Mouse (Mus musculus) liver, embryonic 13.5 days (tissue): Measurements from ENCODE around the gene Fzr1. TPM values are rescaled to one million over a fixed set of nuclear protein-coding genes. Genes with fewer than 3 reads are reported as not detected.

Experiments used
- ATAC-seq: fragments of 200-750 bp; cut with Nextera tagmentation; 2 replicates; pipeline ENCODE4 v1.8.0; 2017; ENCODE audit warnings: low read depth, mild to moderate bottlenecking, moderate number of reproducible peaks, moderate library complexity
- DNase-seq: peaks from one replicate; pipeline ENCODE4 v3.0.0; 2022
- H3K27ac ChIP-seq: fragments of 300-500 bp; sonication (generic); 2 replicates; pipeline ENCODE4 v1.5.1; 2015; ENCODE audit warnings: moderate library complexity, mild to moderate bottlenecking, inconsistent platforms
- H3K27me3 ChIP-seq: fragments of 300-500 bp; sonication (generic); 2 replicates; pipeline ENCODE4 v1.6.1; 2015; ENCODE audit warnings: mild to moderate bottlenecking, inconsistent platforms
- H3K36me3 ChIP-seq: fragments of 300-500 bp; sonication (generic); 2 replicates; pipeline ENCODE4 v1.6.1; 2015; ENCODE audit warnings: mild to moderate bottlenecking, inconsistent platforms
- H3K4me1 ChIP-seq: fragments of 300-500 bp; sonication (generic); replicated peaks from 2 replicates; pipeline ENCODE4 v1.6.1; 2015; ENCODE audit warnings: inconsistent platforms
- H3K4me2 ChIP-seq: fragments of 300-500 bp; sonication (generic); 2 replicates; pipeline ENCODE4 v1.6.1; 2015; ENCODE audit warnings: inconsistent platforms, mild to moderate bottlenecking, moderate library complexity
- H3K4me3 ChIP-seq: fragments of 300-500 bp; sonication (generic); replicated peaks from 2 replicates; pipeline ENCODE4 v1.5.1; 2015; ENCODE audit warnings: mild to moderate bottlenecking, inconsistent platforms
- H3K9ac ChIP-seq: fragments of 300-500 bp; sonication (generic); 2 replicates; pipeline ENCODE4 v1.6.1; 2015; ENCODE audit warnings: mild to moderate bottlenecking, inconsistent platforms
- H3K9me3 ChIP-seq: fragments of 300-500 bp; sonication (generic); replicated peaks from 2 replicates; pipeline ENCODE4 v1.6.1; 2016; ENCODE audit warnings: inconsistent platforms
- WGBS: fragments of 180-500 bp; shearing (Covaris S2); methylation state at CpG from one replicate; pipeline ENCODE4 v1.1.7; 2015; ENCODE audit not compliant: insufficient replicate concordance; 5-methylcytosine and 5-hydroxymethylcytosine counted together
- polyA plus RNA-seq: library from polyadenylated mRNA; unstranded; fragments of >200 nt; fragmentation: Nextera tagmentation; extraction: Ambion mirVana; gene quantifications from 2 replicates; pipeline ENCODE4 v1.2.1, GENCODE M21; 2015

Fzr1 gene
- polyA plus RNA-seq, 1 experiment from 2014 or later, result 94.1 TPM

- Histone ChIP-seq H3K36me3 (no peaks in the 10 kb centered on the region), H3K4me3 (no peak overlapping the region), H3K27ac (no peak overlapping the region), H3K9me3 (no peaks in the 10 kb centered on the region), H3K27me3 (peaks cover 70% of the 10 kb centered on the region), H3K4me2 (no peak overlapping the region), H3K4me1 (peaks cover 59% of the 10 kb centered on the region), H3K9ac (no peak overlapping the region)
- WGBS, result 58% methylated on average over 5 of the region's 5 CpGs
- DNase-seq (no peak), ATAC-seq (no peak)
Observed at GRCm38 (mm10) chr10:81421797-81422100, 43.4 kb upstream of the Fzr1 start.

- H3K9me3 ChIP-seq, result no peaks in the 10 kb centered on the region
- no peak for ATAC-seq
- H3K36me3 ChIP-seq, result no peaks in the 10 kb centered on the region
- H3K9ac ChIP-seq, result no peak overlapping the region
- DNase-seq, result no peak
- H3K27ac ChIP-seq, result no peak overlapping the region
- H3K4me2 ChIP-seq, result no peak overlapping the region
- WGBS, result 57% methylated on average over 4 of the region's 4 CpGs
- H3K27me3 ChIP-seq, result peaks cover 67% of the 10 kb centered on the region
- no peak overlapping the region for H3K4me3 ChIP-seq
- peaks cover 59% of the 10 kb centered on the region for H3K4me1 ChIP-seq
Observed at GRCm38 (mm10) chr10:81421041-81421796, 42.9 kb upstream of the Fzr1 start.

GRCm38 (mm10) chr10:81420191-81420767 is 42.0 kb upstream of the Fzr1 start:
- H3K9ac ChIP-seq, result no peak overlapping the region
- H3K27me3 ChIP-seq, result peaks cover 58% of the 10 kb centered on the region
- no peaks in the 10 kb centered on the region for H3K36me3 ChIP-seq
- no peak overlapping the region for H3K27ac ChIP-seq
- ATAC-seq (no peak), DNase-seq (no peak)
- no peaks in the 10 kb centered on the region for H3K9me3 ChIP-seq
- no peak overlapping the region for H3K4me2 ChIP-seq
- 81% methylated on average over 40 of the region's 40 CpGs for WGBS
- no peak overlapping the region for H3K4me3 ChIP-seq
- H3K4me1 ChIP-seq, result peaks cover 59% of the 10 kb centered on the region

GRCm38 (mm10) chr10:81419111-81419928 is 41.0 kb upstream of the Fzr1 start:
- Histone ChIP-seq H3K4me3 (no peak overlapping the region), H3K4me1 (peaks cover 58% of the 10 kb centered on the region), H3K9me3 (no peaks in the 10 kb centered on the region), H3K9ac (no peak overlapping the region), H3K4me2 (no peak overlapping the region), H3K36me3 (no peaks in the 10 kb centered on the region), H3K27me3 (peaks cover 48% of the 10 kb centered on the region), H3K27ac (no peak overlapping the region)
- no peak for ATAC-seq
- DNase-seq, result no peak
- WGBS, result 77% methylated on average over 10 of the region's 10 CpGs

- H3K9me3 ChIP-seq, result no peaks in the 10 kb centered on the region
- DNase-seq, result no peak
- H3K27me3 ChIP-seq, result peaks cover 40% of the 10 kb centered on the region
- ATAC-seq, result no peak
- WGBS, result 45% methylated on average over 11 of the region's 11 CpGs
- peaks cover 65% of the 10 kb centered on the region for H3K4me1 ChIP-seq
- H3K27ac ChIP-seq, result no peak overlapping the region
- no peak overlapping the region for H3K4me2 ChIP-seq
- no peak overlapping the region for H3K9ac ChIP-seq
- H3K4me3 ChIP-seq, result no peak overlapping the region
- H3K36me3 ChIP-seq, result no peaks in the 10 kb centered on the region
Observed at GRCm38 (mm10) chr10:81418216-81419070, 40.1 kb upstream of the Fzr1 start.

GRCm38 (mm10) chr10:81417227-81418215 is 39.2 kb upstream of the Fzr1 start:
- peak overlapping the region; percentile 41 for H3K4me3 ChIP-seq
- peaks cover 33% of the 10 kb centered on the region; the same call in 1 of the 2 replicates for H3K27me3 ChIP-seq
- DNase-seq (no peak), ATAC-seq (no peak)
- peak overlapping the region; percentile 64 for H3K4me2 ChIP-seq
- peaks cover 74% of the 10 kb centered on the region for H3K4me1 ChIP-seq
- H3K9me3 ChIP-seq, result no peaks in the 10 kb centered on the region
- H3K9ac ChIP-seq, result peak overlapping the region; percentile 49
- whole genome bisulfite sequencing, result 42% methylated on average over 12 of the region's 12 CpGs
- H3K36me3 ChIP-seq, result no peaks in the 10 kb centered on the region
- no peak overlapping the region; the same call in 1 of the 2 replicates for H3K27ac ChIP-seq

- peaks cover 26% of the 10 kb centered on the region; the same call in 1 of the 2 replicates for H3K27me3 ChIP-seq
- DNase-seq, result no peak
- peak overlapping the region; percentile 41 for H3K4me3 ChIP-seq
- 0 out of 2 replicates have a peak, but pooled peaks have one; percentile 21 for ATAC-seq
- H3K4me2 ChIP-seq, result peak overlapping the region; percentile 64
- H3K27ac ChIP-seq, result no peak overlapping the region; the same call in 1 of the 2 replicates
- no peaks in the 10 kb centered on the region for H3K9me3 ChIP-seq
- no peaks in the 10 kb centered on the region for H3K36me3 ChIP-seq
- H3K4me1 ChIP-seq, result peaks cover 82% of the 10 kb centered on the region
- 1% methylated on average over 25 of the region's 26 CpGs for WGBS
- peak overlapping the region; percentile 49 for H3K9ac ChIP-seq
Observed at GRCm38 (mm10) chr10:81416581-81417226, 38.4 kb upstream of the Fzr1 start.

GRCm38 (mm10) chr10:81415549-81416310 is 37.4 kb upstream of the Fzr1 start:
- no peak overlapping the region for H3K27ac ChIP-seq

GRCm38 (mm10) chr10:81415146-81415545 is 36.8 kb upstream of the Fzr1 start:
- peaks cover 15% of the 10 kb centered on the region; the same call in 1 of the 2 replicates for H3K27me3 ChIP-seq
- H3K27ac ChIP-seq, result no peak overlapping the region
- H3K4me1 ChIP-seq, result peaks cover 93% of the 10 kb centered on the region
- ATAC-seq (no peak), DNase-seq (no peak)
- H3K9me3 ChIP-seq, result no peaks in the 10 kb centered on the region
- no peak overlapping the region for H3K4me3 ChIP-seq
- WGBS, result 61% methylated on average over 5 of the region's 5 CpGs
- H3K36me3 ChIP-seq, result no peaks in the 10 kb centered on the region
- H3K4me2 ChIP-seq, result no peak overlapping the region
- no peak overlapping the region for H3K9ac ChIP-seq

More at GRCm38 (mm10) chr10:81415549-81416310, 37.4 kb upstream of the Fzr1 start:
- Histone ChIP-seq H3K36me3 (no peaks in the 10 kb centered on the region), H3K4me2 (no peak overlapping the region), H3K4me1 (peaks cover 92% of the 10 kb centered on the region), H3K27me3 (peaks cover 18% of the 10 kb centered on the region; the same call in 1 of the 2 replicates), H3K9ac (no peak overlapping the region), H3K9me3 (no peaks in the 10 kb centered on the region), H3K4me3 (no peak overlapping the region)
- 71% methylated on average over 17 of the region's 17 CpGs for WGBS
- DNase-seq (no peak), ATAC-seq (no peak)
